Mouse (Mus musculus) ovary, adult 18-20 months (tissue): ENCODE measurements at regions not wholly inside any gene's neighbourhood (a gene's known extent, or its start where the extent isn't known, plus 50 kb on each side); places are given as distances from the start of the nearest gene placed in this dataset.
"Not testable (repeated sequence)": the region's sequence is repeated elsewhere in the genome, so short reads cannot be mapped to it uniquely, and the experiment has no call there.

Source experiments
- DNase-seq: peaks from one replicate; pipeline ENCODE4 v3.0.0; 2022; ENCODE audit warnings: low spot score, mixed read lengths

GRCm38 (mm10) chr3:21728019-21728418, 348.4 kb upstream of the Tbl1xr1 start:
- DNase-seq, result no peak

- no peak for DNase-seq
Observed at GRCm38 (mm10) chr3:21729328-21729727, 347.1 kb upstream of the Tbl1xr1 start.

- DNase-seq, result not testable (repeated sequence)
Observed at GRCm38 (mm10) chr3:21735688-21736087, 340.8 kb upstream of the Tbl1xr1 start.

GRCm38 (mm10) chr3:21739720-21740119, 336.7 kb upstream of the Tbl1xr1 start:
- DNase-seq, result no peak

GRCm38 (mm10) chr3:21744107-21744506, 332.3 kb upstream of the Tbl1xr1 start:
- no peak for DNase-seq

GRCm38 (mm10) chr3:21760516-21761218, 315.8 kb upstream of the Tbl1xr1 start:
- no peak for DNase-seq

- no peak for DNase-seq
Observed at GRCm38 (mm10) chr3:21761219-21761600, 315.2 kb upstream of the Tbl1xr1 start.

GRCm38 (mm10) chr3:21761909-21762308, 314.5 kb upstream of the Tbl1xr1 start:
- DNase-seq, result no peak

- DNase-seq, result no peak
Observed at GRCm38 (mm10) chr3:21768081-21768480, 308.4 kb upstream of the Tbl1xr1 start.

GRCm38 (mm10) chr3:21769920-21770547, 306.4 kb upstream of the Tbl1xr1 start:
- no peak for DNase-seq

- DNase-seq, result no peak
Observed at GRCm38 (mm10) chr3:21771752-21772298, 304.6 kb upstream of the Tbl1xr1 start.

- DNase-seq, result no peak
Observed at GRCm38 (mm10) chr3:21774172-21774842, 302.1 kb upstream of the Tbl1xr1 start.

GRCm38 (mm10) chr3:21778789-21779188, 297.7 kb upstream of the Tbl1xr1 start:
- no peak for DNase-seq

- no peak for DNase-seq
Observed at GRCm38 (mm10) chr3:21791983-21792631, 284.3 kb upstream of the Tbl1xr1 start.

GRCm38 (mm10) chr3:21798139-21798538, 278.3 kb upstream of the Tbl1xr1 start:
- DNase-seq, result no peak

GRCm38 (mm10) chr3:21803886-21804285, 272.6 kb upstream of the Tbl1xr1 start:
- not testable (repeated sequence) for DNase-seq

- DNase-seq, result no peak
Observed at GRCm38 (mm10) chr3:21806494-21807157, 269.8 kb upstream of the Tbl1xr1 start.

- no peak for DNase-seq
Observed at GRCm38 (mm10) chr3:21808539-21808938, 267.9 kb upstream of the Tbl1xr1 start.

GRCm38 (mm10) chr3:21809769-21810470, 266.5 kb upstream of the Tbl1xr1 start:
- DNase-seq, result no peak

GRCm38 (mm10) chr3:21813401-21813800, 263.1 kb upstream of the Tbl1xr1 start:
- DNase-seq, result no peak
